Mouse (Mus musculus): ENCODE results near the gene Crhr2.

Gene Crhr2

GRCm38 (mm10) chr6:55132794-55133193 is at the start of gene Crhr2:
Gene Crhr2, minus strand, starts transcription at chr6:55133016.
- DNase-seq, result no peak

GRCm38 (mm10) chr6:55179560-55179959 is 46.7 kb upstream of the Crhr2 start:
- no peak for DNase-seq

GRCm38 (mm10) chr6:55177060-55177732 is 44.4 kb upstream of the Crhr2 start:
- DNase-seq, result peak; percentile 10 to 14

- no peak for DNase-seq
Measured at GRCm38 (mm10) chr6:55175892-55176291, 43.1 kb upstream of the Crhr2 start.

- DNase-seq, result no peak
Measured at GRCm38 (mm10) chr6:55175456-55175855, 42.6 kb upstream of the Crhr2 start.

- DNase-seq, result no peak
Measured at GRCm38 (mm10) chr6:55174741-55175181, 41.9 kb upstream of the Crhr2 start, which contains the start of gene Inmt. Gene Inmt, minus strand, starts transcription at chr6:55175043.

- no peak for DNase-seq
Measured at GRCm38 (mm10) chr6:55173941-55174349, 41.1 kb upstream of the Crhr2 start.

- DNase-seq, result no peak
Measured at GRCm38 (mm10) chr6:55173171-55173570, 40.4 kb upstream of the Crhr2 start.

- DNase-seq, result no peak
Measured at GRCm38 (mm10) chr6:55171638-55172037, 38.8 kb upstream of the Crhr2 start.

GRCm38 (mm10) chr6:55169818-55170217 is 37.0 kb upstream of the Crhr2 start:
- no peak for DNase-seq

- peak; percentile 60 to 77 for DNase-seq
Measured at GRCm38 (mm10) chr6:55166777-55167463, 34.1 kb upstream of the Crhr2 start.

- no peak for DNase-seq
Measured at GRCm38 (mm10) chr6:55163046-55163584, 30.3 kb upstream of the Crhr2 start.

GRCm38 (mm10) chr6:55161311-55161761 is 28.5 kb upstream of the Crhr2 start:
- DNase-seq, result no peak

- DNase-seq, result no peak
Measured at GRCm38 (mm10) chr6:55159256-55159655, 26.4 kb upstream of the Crhr2 start.

- DNase-seq, result no peak
Measured at GRCm38 (mm10) chr6:55152226-55152625, 19.4 kb upstream of the Crhr2 start.

- DNase-seq, result no peak
Measured at GRCm38 (mm10) chr6:55146138-55146537, 13.3 kb upstream of the Crhr2 start.

- no peak for DNase-seq
Measured at GRCm38 (mm10) chr6:55145285-55145684, 12.5 kb upstream of the Crhr2 start.

- DNase-seq, result no peak
Measured at GRCm38 (mm10) chr6:55138343-55138742, 5.5 kb upstream of the Crhr2 start.

GRCm38 (mm10) chr6:55133425-55133824 is 609 bp upstream of the Crhr2 start:
- no peak for DNase-seq

- no peak for DNase-seq
Measured at GRCm38 (mm10) chr6:55131301-55131700, 1.5 kb downstream of the Crhr2 start.

- DNase-seq, result no peak
Measured at GRCm38 (mm10) chr6:55130631-55131030, 2.2 kb downstream of the Crhr2 start.

- no peak for DNase-seq
Measured at GRCm38 (mm10) chr6:55128391-55128790, 4.4 kb downstream of the Crhr2 start.

- DNase-seq, result no peak
Measured at GRCm38 (mm10) chr6:55126576-55126975, 6.2 kb downstream of the Crhr2 start.

- DNase-seq, result no peak
Measured at GRCm38 (mm10) chr6:55123056-55123455, 9.8 kb downstream of the Crhr2 start.

Data from cerebellum, postnatal 36 days (tissue).